Mouse (Mus musculus) testis, adult 2 months (tissue): ENCODE measurements around the gene Lrrc38. TPM values are rescaled to one million over a fixed set of nuclear protein-coding genes. Genes with fewer than 3 reads are reported as not detected.
"Not testable (repeated sequence)": the region's sequence is repeated elsewhere in the genome, so short reads cannot be mapped to it uniquely, and the experiment has no call there.

Source experiments
- H3K27ac ChIP-seq: fragments of 200-500 bp; 2 replicates; pipeline ENCODE4 v1.5.1; 2012; ENCODE audit warnings: low read depth, low read length; ENCODE audit not compliant: control insufficient read depth, insufficient read depth
- H3K27me3 ChIP-seq: fragments of 200-500 bp; 2 replicates; pipeline ENCODE4 v1.6.1; 2012; ENCODE audit warnings: mild to moderate bottlenecking, low read length, moderate library complexity; ENCODE audit not compliant: control insufficient read depth, insufficient read depth
- H3K36me3 ChIP-seq: fragments of 200-500 bp; 2 replicates; pipeline ENCODE4 v1.6.1; 2012; ENCODE audit warnings: mild to moderate bottlenecking, low read length; ENCODE audit not compliant: control insufficient read depth, insufficient read depth
- H3K4me1 ChIP-seq: fragments of 200-500 bp; 2 replicates; pipeline ENCODE4 v1.6.1; 2012; ENCODE audit warnings: low read length; ENCODE audit not compliant: control insufficient read depth, insufficient read depth
- H3K4me3 ChIP-seq: fragments of 200-500 bp; 2 replicates; pipeline ENCODE4 v1.5.1; 2012; ENCODE audit warnings: low read depth, mild to moderate bottlenecking, low read length, moderate library complexity, mixed read lengths; ENCODE audit not compliant: control insufficient read depth
- CTCF ChIP-seq: fragments of 200-500 bp; IDR thresholded peaks from 2 replicates; pipeline ENCODE4 v1.5.1; 2012; ENCODE audit warnings: low read depth, mild to moderate bottlenecking, inconsistent platforms, low read length, moderate library complexity; ENCODE audit not compliant: control insufficient read depth, insufficient read depth, insufficient replicate concordance
- POLR2A ChIP-seq: fragments of 200-500 bp; IDR thresholded peaks from 2 replicates; pipeline ENCODE4 v1.6.1; 2012; ENCODE audit warnings: low read depth, mild to moderate bottlenecking, inconsistent platforms, low read length, moderate library complexity; ENCODE audit not compliant: control insufficient read depth
- polyA plus RNA-seq: library from polyadenylated mRNA; depleted of rRNA; stranded (reverse); fragments of >200 nt; gene quantifications from 2 replicates; pipeline ENCODE4 v1.2.3, GENCODE M21; 2012

Gene Lrrc38
- polyA plus RNA-seq, 1 experiment: 0.31 TPM

- Histone ChIP-seq H3K4me3 (no peak overlapping the region), H3K36me3 (no peaks in the 10 kb centered on the region), H3K27me3 (no peaks in the 10 kb centered on the region), H3K27ac (no peak overlapping the region; the same call in 1 of the 2 replicates), H3K4me1 (no peaks in the 10 kb centered on the region)
- TF ChIP-seq CTCF (no peak), POLR2A (no peak)
Observed at GRCm38 (mm10) chr4:143334145-143334544, 15.4 kb upstream of the Lrrc38 start.

GRCm38 (mm10) chr4:143334995-143335394 lies 14.6 kb upstream of the Lrrc38 start:
- no peak overlapping the region for H3K4me3 ChIP-seq
- H3K4me1 ChIP-seq: no peaks in the 10 kb centered on the region
- no peaks in the 10 kb centered on the region for H3K36me3 ChIP-seq
- H3K27ac ChIP-seq: no peak overlapping the region
- TF ChIP-seq CTCF (no peak), POLR2A (no peak)
- H3K27me3 ChIP-seq: no peaks in the 10 kb centered on the region

- no peak for TF ChIP-seq CTCF
- no peak for TF ChIP-seq POLR2A
- no peak overlapping the region for H3K27ac ChIP-seq
- H3K4me3 ChIP-seq: no peak overlapping the region
- no peaks in the 10 kb centered on the region for H3K4me1 ChIP-seq
- no peaks in the 10 kb centered on the region for H3K36me3 ChIP-seq
- no peaks in the 10 kb centered on the region for H3K27me3 ChIP-seq
Observed at GRCm38 (mm10) chr4:143336096-143336495, 13.5 kb upstream of the Lrrc38 start.

DNA sequence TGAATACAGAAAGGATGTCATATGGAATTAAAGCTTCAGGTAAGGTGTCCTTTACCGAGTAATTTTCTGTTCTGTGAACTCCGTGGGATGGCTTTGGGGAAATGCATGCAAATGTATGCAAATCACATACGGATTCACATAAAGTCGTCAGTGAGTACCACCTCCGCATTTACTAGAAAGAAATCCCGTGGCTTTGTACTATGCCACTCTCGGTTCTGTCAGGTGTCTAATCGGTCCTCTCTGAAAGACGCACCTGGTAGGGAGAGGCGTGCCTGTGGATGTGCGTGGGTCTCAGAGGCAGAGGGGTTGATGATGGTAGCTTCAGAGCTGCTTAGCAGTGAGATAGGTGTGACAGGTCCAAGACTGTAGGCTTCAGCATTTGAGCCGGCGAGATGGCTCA lies 9.7 kb upstream of the Lrrc38 start:
- no peaks in the 10 kb centered on the region for H3K27me3 ChIP-seq
- TF ChIP-seq POLR2A (no peak), CTCF (no peak)
- H3K4me3 ChIP-seq: no peak overlapping the region
- H3K36me3 ChIP-seq: no peaks in the 10 kb centered on the region
- H3K4me1 ChIP-seq: no peaks in the 10 kb centered on the region
- no peak overlapping the region for H3K27ac ChIP-seq

- no peak for TF ChIP-seq POLR2A
- no peak for TF ChIP-seq CTCF
- Histone ChIP-seq H3K36me3 (no peaks in the 10 kb centered on the region), H3K4me3 (no peak overlapping the region), H3K27me3 (no peaks in the 10 kb centered on the region), H3K4me1 (no peaks in the 10 kb centered on the region), H3K27ac (no peak overlapping the region)
Observed at GRCm38 (mm10) chr4:143341470-143341869, 8.1 kb upstream of the Lrrc38 start.

DNA sequence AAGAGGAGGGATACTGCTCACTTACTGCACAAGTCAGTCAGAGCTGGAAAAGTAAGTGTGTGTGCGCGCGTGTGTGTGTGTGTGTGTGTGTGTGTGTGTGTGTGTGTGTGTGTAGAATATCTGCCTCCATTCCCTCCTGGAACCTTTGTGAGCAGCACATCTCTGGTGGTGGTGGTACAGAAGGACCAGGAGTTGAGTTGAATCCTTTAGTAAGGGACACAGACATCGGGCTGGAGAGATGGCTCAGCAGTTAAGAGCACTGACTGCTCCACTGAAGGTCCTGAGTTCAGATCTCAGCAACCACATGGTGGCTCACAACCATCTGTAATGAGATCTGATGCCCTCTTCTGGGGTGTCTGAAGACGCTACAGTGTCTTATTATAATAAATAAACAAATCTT lies 4.1 kb upstream of the Lrrc38 start:
- H3K27me3 ChIP-seq: not testable (repeated sequence)
- peaks cover 10% of the 10 kb centered on the region for H3K4me1 ChIP-seq

DNA sequence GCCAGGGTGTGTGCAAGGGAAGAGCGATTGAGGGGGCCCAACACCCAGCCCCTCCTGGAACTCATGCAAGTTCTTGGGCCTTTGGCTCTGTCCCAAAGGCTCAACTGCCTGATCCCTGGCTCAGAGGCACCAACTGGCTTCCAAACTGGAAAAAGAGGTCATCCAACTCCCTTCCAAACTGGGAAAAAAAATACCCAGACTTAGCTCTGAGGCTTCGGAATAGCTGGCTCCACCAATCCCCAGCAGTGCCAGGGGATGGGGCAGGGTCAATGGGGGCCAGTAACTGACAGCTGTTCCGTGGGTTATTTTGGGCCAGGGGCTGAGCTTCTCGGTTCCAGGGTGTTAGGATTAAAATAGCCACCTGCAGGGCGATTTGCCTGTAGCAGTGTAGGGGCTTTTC lies 879 bp upstream of the Lrrc38 start:
- TF ChIP-seq CTCF (no peak), POLR2A (no peak)
- H3K4me1 ChIP-seq: peaks cover 10% of the 10 kb centered on the region
- H3K27ac ChIP-seq: no peak overlapping the region
- H3K27me3 ChIP-seq: no peaks in the 10 kb centered on the region
- no peak overlapping the region for H3K4me3 ChIP-seq
- no peaks in the 10 kb centered on the region for H3K36me3 ChIP-seq

More for the DNA sequence above, 4.1 kb upstream of the Lrrc38 start:
- H3K4me3 ChIP-seq, H3K36me3 ChIP-seq, H3K27ac ChIP-seq: not testable (repeated sequence)

DNA sequence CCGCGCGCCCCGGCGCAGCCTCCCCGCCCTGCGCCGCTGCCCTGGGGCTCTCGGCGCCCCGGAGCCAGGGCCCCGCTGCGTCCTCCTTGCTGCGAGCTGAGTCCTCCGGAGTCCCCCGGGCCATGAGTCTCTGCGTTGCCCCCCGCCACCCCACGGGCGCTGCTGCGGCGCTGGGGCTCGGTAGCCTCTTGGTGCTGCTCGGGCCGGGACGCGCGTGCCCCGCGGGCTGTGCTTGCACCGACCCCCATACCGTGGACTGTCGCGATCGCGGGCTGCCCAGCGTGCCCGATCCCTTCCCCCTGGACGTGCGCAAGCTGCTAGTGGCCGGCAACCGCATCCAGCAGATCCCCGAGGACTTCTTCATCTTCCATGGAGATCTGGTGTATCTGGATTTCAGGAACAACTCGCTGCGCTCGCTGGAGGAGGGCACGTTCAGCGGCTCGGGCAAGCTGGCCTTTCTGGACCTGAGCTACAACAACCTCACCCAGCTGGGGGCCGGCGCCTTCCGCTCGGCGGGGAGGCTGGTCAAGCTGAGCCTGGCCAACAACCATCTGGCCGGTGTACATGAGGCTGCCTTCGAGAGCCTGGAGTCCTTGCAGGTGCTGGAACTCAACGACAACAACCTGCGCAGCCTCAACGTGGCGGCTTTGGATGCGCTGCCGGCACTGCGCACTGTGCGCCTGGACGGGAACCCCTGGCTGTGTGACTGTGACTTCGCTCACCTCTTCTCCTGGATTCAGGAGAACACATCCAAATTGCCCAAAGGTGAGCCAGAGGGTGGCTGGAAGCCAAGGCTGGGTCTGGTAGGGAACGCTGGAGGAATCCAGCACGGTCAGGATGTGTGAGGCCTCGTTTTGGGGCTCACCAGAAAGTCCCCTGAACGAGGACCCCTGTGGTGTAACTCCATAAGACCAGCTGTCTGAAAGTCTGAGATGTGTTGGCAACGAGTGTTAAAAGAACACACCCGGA lies 774 bp downstream of the Lrrc38 start:
- peaks cover 10% of the 10 kb centered on the region for H3K4me1 ChIP-seq
- TF ChIP-seq CTCF: no peak
- TF ChIP-seq POLR2A: no peak
- peak overlapping the region; percentile 1; the same call in 1 of the 2 replicates for H3K4me3 ChIP-seq
- no peak overlapping the region for H3K27ac ChIP-seq
- H3K27me3 ChIP-seq: no peaks in the 10 kb centered on the region
- H3K36me3 ChIP-seq: no peaks in the 10 kb centered on the region
